Mouse (Mus musculus): ENCODE measurements around the gene Gpsm1. TPM values are rescaled to one million over a fixed set of nuclear protein-coding genes. Genes with fewer than 3 reads are reported as not detected.
A peak's percentile ranks its signal among the peaks of the same experiment; 100 is the strongest.
"Not testable (repeated sequence)": the region's sequence is repeated elsewhere in the genome, so short reads cannot be mapped to it uniquely, and the experiment has no call there.

Gene Gpsm1
- polyA plus RNA-seq, 1 experiment from 2014 or later, result 63.3 TPM

- not testable (repeated sequence) for H3K4me1 ChIP-seq (replicated peaks; ENCODE audit: control insufficient read depth, insufficient read depth, low read length); DNase-seq (ENCODE audit: low spot score); H3K9me3 ChIP-seq (ENCODE audit: control insufficient read depth, low read length); H3K36me3 ChIP-seq (ENCODE audit: control insufficient read depth, insufficient read depth, low read length); H3K27me3 ChIP-seq (ENCODE audit: control insufficient read depth, insufficient read depth, low read length); H3K27ac ChIP-seq (ENCODE audit: low read depth, low read length)
- peak; percentile 28; the same call in 1 of the 2 replicates for ATAC-seq (replicated peaks; ENCODE audit: low FRiP score)
- WGBS, result 36% methylated on average over 6 of the region's 6 CpGs
- Histone ChIP-seq H3K9ac (ENCODE audit: low read length) (peak overlapping the region; percentile 75), H3K4me3 (ENCODE audit: low read depth, low read length) (peak overlapping the region; percentile 82), H3K4me2 (ENCODE audit: low read depth, low read length, severe bottlenecking) (peak overlapping the region; percentile 93)
Measured at GRCm38 (mm10) chr2:26380871-26381270, 65.6 kb downstream of the Gpsm1 start.

DNA sequence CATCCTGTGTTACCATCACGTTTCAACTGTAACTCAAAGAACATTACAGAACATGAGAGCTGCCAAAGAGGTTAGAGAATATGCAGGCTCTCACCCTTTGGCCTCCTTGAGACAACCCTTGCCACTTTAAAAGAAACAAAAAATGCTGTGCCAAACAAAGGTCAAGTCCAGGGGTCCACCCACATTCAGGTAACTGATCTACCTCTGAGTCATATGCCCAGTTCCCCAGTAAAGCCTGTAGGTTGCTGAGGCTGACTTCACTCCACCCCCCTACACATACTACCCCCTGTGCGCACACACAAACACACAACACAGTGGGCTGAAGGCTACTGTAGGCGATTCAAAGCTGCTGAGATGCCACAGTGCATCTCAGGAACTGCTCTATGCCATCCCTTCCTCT lies 72.4 kb downstream of the Gpsm1 start:
- DNase-seq (ENCODE audit: low spot score) (no peak), ATAC-seq (replicated peaks; ENCODE audit: low FRiP score) (no peak)
- Histone ChIP-seq H3K27ac (ENCODE audit: low read depth, low read length) (no peak overlapping the region), H3K4me1 (replicated peaks; ENCODE audit: control insufficient read depth, insufficient read depth, low read length) (peaks cover 11% of the 10 kb centered on the region; the same call in 1 of the 2 replicates), H3K4me3 (ENCODE audit: low read depth, low read length) (no peak overlapping the region), H3K27me3 (ENCODE audit: control insufficient read depth, insufficient read depth, low read length) (no peaks in the 10 kb centered on the region; the same call in 1 of the 2 replicates), H3K9ac (ENCODE audit: low read length) (no peak overlapping the region), H3K4me2 (ENCODE audit: low read depth, low read length, severe bottlenecking) (peak overlapping the region; percentile 94; the same call in 1 of the 2 replicates), H3K36me3 (ENCODE audit: control insufficient read depth, insufficient read depth, low read length) (peaks cover 22% of the 10 kb centered on the region), H3K9me3 (ENCODE audit: control insufficient read depth, low read length) (no peaks in the 10 kb centered on the region)
- WGBS, result 90% methylated on average over 3 of the region's 3 CpGs

GRCm38 (mm10) chr2:26388682-26389153 lies 73.4 kb downstream of the Gpsm1 start:
- Histone ChIP-seq H3K4me3 (ENCODE audit: low read depth, low read length) (peak overlapping the region; percentile 97), H3K9me3 (ENCODE audit: control insufficient read depth, low read length) (no peaks in the 10 kb centered on the region), H3K27ac (ENCODE audit: low read depth, low read length) (peak overlapping the region; percentile 62), H3K27me3 (ENCODE audit: control insufficient read depth, insufficient read depth, low read length) (no peaks in the 10 kb centered on the region; the same call in 1 of the 2 replicates), H3K9ac (ENCODE audit: low read length) (peak overlapping the region; percentile 85), H3K4me1 (replicated peaks; ENCODE audit: control insufficient read depth, insufficient read depth, low read length) (peaks cover 11% of the 10 kb centered on the region; the same call in 1 of the 2 replicates), H3K36me3 (ENCODE audit: control insufficient read depth, insufficient read depth, low read length) (peaks cover 28% of the 10 kb centered on the region), H3K4me2 (ENCODE audit: low read depth, low read length, severe bottlenecking) (peak overlapping the region; percentile 94)
- peak; percentile 49 for ATAC-seq (replicated peaks; ENCODE audit: low FRiP score)
- peak; percentile 73 for DNase-seq (ENCODE audit: low spot score)
- WGBS, result under 1% methylated on average over 45 of the region's 45 CpGs

- Histone ChIP-seq H3K4me1 (replicated peaks; ENCODE audit: control insufficient read depth, insufficient read depth, low read length) (peaks cover 11% of the 10 kb centered on the region; the same call in 1 of the 2 replicates), H3K4me2 (ENCODE audit: low read depth, low read length, severe bottlenecking) (peak within 1 kb of the TSS; percentile 94), H3K4me3 (ENCODE audit: low read depth, low read length) (peak within 1 kb of the TSS; percentile 97), H3K9ac (ENCODE audit: low read length) (peak within 1 kb of the TSS; percentile 85), H3K9me3 (ENCODE audit: control insufficient read depth, low read length) (no peaks in the 10 kb centered on the region), H3K27me3 (ENCODE audit: control insufficient read depth, insufficient read depth, low read length) (no peaks in the 10 kb centered on the region; the same call in 1 of the 2 replicates), H3K27ac (ENCODE audit: low read depth, low read length) (peak within 1 kb of the TSS; percentile 62), H3K36me3 (ENCODE audit: control insufficient read depth, insufficient read depth, low read length) (peaks cover 31% of the 10 kb centered on the region)
- peak; percentile 93 for ATAC-seq (replicated peaks; ENCODE audit: low FRiP score)
- peak; percentile 90 for DNase-seq (ENCODE audit: low spot score)
- WGBS, result under 1% methylated on average over 58 of the region's 60 CpGs
Measured at GRCm38 (mm10) chr2:26389154-26389690, 73.9 kb downstream of the Gpsm1 start, which contains the start of the genes Entr1 and Pmpca. Entr1 (minus strand) TSS chr2:26389316. Pmpca (plus strand) TSS chr2:26389339.

DNA sequence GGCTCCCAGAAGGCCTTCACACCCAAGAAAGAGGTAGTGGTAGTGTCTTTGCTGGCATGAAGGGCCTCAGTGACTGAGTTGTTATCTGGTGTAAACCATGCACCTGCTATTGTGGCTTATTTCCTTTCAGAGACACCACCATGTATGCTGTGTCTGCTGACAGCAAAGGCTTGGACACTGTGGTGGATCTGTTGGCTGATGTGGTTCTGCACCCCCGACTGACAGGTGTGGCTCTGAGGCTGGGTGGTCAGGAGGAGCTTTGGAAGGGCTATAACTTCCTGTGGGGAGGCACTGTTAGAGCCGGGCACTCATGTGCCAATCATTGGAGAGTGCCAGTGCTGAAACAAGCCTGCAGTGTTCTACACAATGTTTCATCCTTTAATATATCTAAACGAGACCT lies 75.6 kb downstream of the Gpsm1 start:
- DNase-seq (ENCODE audit: low spot score) (no peak), ATAC-seq (replicated peaks; ENCODE audit: low FRiP score) (no peak)
- Histone ChIP-seq H3K4me2 (ENCODE audit: low read depth, low read length, severe bottlenecking) (no peak overlapping the region), H3K4me1 (replicated peaks; ENCODE audit: control insufficient read depth, insufficient read depth, low read length) (peaks cover 11% of the 10 kb centered on the region; the same call in 1 of the 2 replicates), H3K4me3 (ENCODE audit: low read depth, low read length) (no peak overlapping the region), H3K36me3 (ENCODE audit: control insufficient read depth, insufficient read depth, low read length) (peaks cover 42% of the 10 kb centered on the region), H3K27me3 (ENCODE audit: control insufficient read depth, insufficient read depth, low read length) (no peaks in the 10 kb centered on the region; the same call in 1 of the 2 replicates), H3K27ac (ENCODE audit: low read depth, low read length) (no peak overlapping the region), H3K9ac (ENCODE audit: low read length) (no peak overlapping the region), H3K9me3 (ENCODE audit: control insufficient read depth, low read length) (no peaks in the 10 kb centered on the region)
- 90% methylated on average over 3 of the region's 3 CpGs for WGBS

GRCm38 (mm10) chr2:26391617-26392016 lies 76.3 kb downstream of the Gpsm1 start:
- ATAC-seq (replicated peaks; ENCODE audit: low FRiP score), result no peak
- Histone ChIP-seq H3K9me3 (ENCODE audit: control insufficient read depth, low read length) (no peaks in the 10 kb centered on the region), H3K9ac (ENCODE audit: low read length) (no peak overlapping the region), H3K27me3 (ENCODE audit: control insufficient read depth, insufficient read depth, low read length) (no peaks in the 10 kb centered on the region; the same call in 1 of the 2 replicates), H3K36me3 (ENCODE audit: control insufficient read depth, insufficient read depth, low read length) (peaks cover 41% of the 10 kb centered on the region), H3K27ac (ENCODE audit: low read depth, low read length) (no peak overlapping the region), H3K4me1 (replicated peaks; ENCODE audit: control insufficient read depth, insufficient read depth, low read length) (peaks cover 11% of the 10 kb centered on the region; the same call in 1 of the 2 replicates), H3K4me2 (ENCODE audit: low read depth, low read length, severe bottlenecking) (no peak overlapping the region), H3K4me3 (ENCODE audit: low read depth, low read length) (no peak overlapping the region)
- WGBS, result 93% methylated on average over 6 of the region's 6 CpGs
- no peak for DNase-seq (ENCODE audit: low spot score)

Other genes with a start within 250 kb of the Gpsm1 start
- 6.5 and 8.6 TPM in 2 replicates for gene Nacc2, start 192.3 kb upstream of the Gpsm1 start, polyA plus RNA-seq (2014; fragmentation: Nextera tagmentation; extraction: Ambion mirVana)
- 0.16 TPM in 1 of 2 replicates, not detected in the other for gene Lhx3, start 107.2 kb upstream of the Gpsm1 start, polyA plus RNA-seq (2014; fragmentation: Nextera tagmentation; extraction: Ambion mirVana)
- gene Qsox2, start 78.0 kb upstream of the Gpsm1 start, polyA plus RNA-seq (2014; fragmentation: Nextera tagmentation; extraction: Ambion mirVana), result 20.6 and 22.9 TPM in 2 replicates
- gene Ccdc187, start 21.0 kb upstream of the Gpsm1 start, polyA plus RNA-seq (2014; fragmentation: Nextera tagmentation; extraction: Ambion mirVana), result 0.05 and 0.19 TPM in 2 replicates
- gene Dnlz, start 36.6 kb downstream of the Gpsm1 start, polyA plus RNA-seq (2014; fragmentation: Nextera tagmentation; extraction: Ambion mirVana), result 38.2 and 40.2 TPM in 2 replicates
- gene Card9, start 45.4 kb downstream of the Gpsm1 start, polyA plus RNA-seq (2014; fragmentation: Nextera tagmentation; extraction: Ambion mirVana), result 0.96 and 1.8 TPM in 2 replicates
- 35.5 and 40.6 TPM in 2 replicates for gene Snapc4, start 65.1 kb downstream of the Gpsm1 start, polyA plus RNA-seq (2014; fragmentation: Nextera tagmentation; extraction: Ambion mirVana)
- 137 and 142 TPM in 2 replicates for gene Entr1, start 73.8 kb downstream of the Gpsm1 start, polyA plus RNA-seq (2014; fragmentation: Nextera tagmentation; extraction: Ambion mirVana)
- gene Pmpca, start 73.8 kb downstream of the Gpsm1 start, polyA plus RNA-seq (2014; fragmentation: Nextera tagmentation; extraction: Ambion mirVana), result 130 and 131 TPM in 2 replicates
- 26.7 and 31.3 TPM in 2 replicates for gene Inpp5e, start 93.7 kb downstream of the Gpsm1 start, polyA plus RNA-seq (2014; fragmentation: Nextera tagmentation; extraction: Ambion mirVana)
- 39.3 and 40.9 TPM in 2 replicates for gene Sec16a, start 129.7 kb downstream of the Gpsm1 start, polyA plus RNA-seq (2014; fragmentation: Nextera tagmentation; extraction: Ambion mirVana)
- gene Notch1, start 201.1 kb downstream of the Gpsm1 start, polyA plus RNA-seq (2014; fragmentation: Nextera tagmentation; extraction: Ambion mirVana), result 68.3 and 70.9 TPM in 2 replicates

All from forebrain, embryonic 11.5 days (tissue).